Mouse (Mus musculus): ENCODE data around the gene Rpl23a. TPM values are rescaled to one million over a fixed set of nuclear protein-coding genes. Genes with fewer than 3 reads are reported as not detected.
"Not testable (repeated sequence)": the region's sequence is repeated elsewhere in the genome, so short reads cannot be mapped to it uniquely, and the experiment has no call there.

Rpl23a gene
- polyA plus RNA-seq, 1 experiment from 2014 or later = 934 TPM

- H3K4me2 ChIP-seq (replicated peaks) = no peak overlapping the region
- peaks cover 26% of the 10 kb centered on the region; the same call in 1 of the 2 replicates for H3K4me1 ChIP-seq (replicated peaks)
- 0 out of 2 replicates have a peak, but pooled peaks cover 3% of the 10 kb centered on the region for H3K9me3 ChIP-seq
- H3K9ac ChIP-seq (replicated peaks) = no peak overlapping the region
- peak overlapping the region; percentile 73 for H3K27ac ChIP-seq
- peaks cover 87% of the 10 kb centered on the region for H3K36me3 ChIP-seq
- no peaks in the 10 kb centered on the region for H3K27me3 ChIP-seq
- no peak; the same call in 1 of the 2 replicates for ATAC-seq
- H3K4me3 ChIP-seq (replicated peaks) = no peak overlapping the region
- 83% methylated on average over 13 of the region's 13 CpGs for WGBS
These were observed 29.6 kb downstream of the Rpl23a start for GRCm38 (mm10) chr11:78153778-78154177.

- Histone ChIP-seq H3K36me3 (peaks cover 85% of the 10 kb centered on the region), H3K4me1 (replicated peaks) (peaks cover 22% of the 10 kb centered on the region; the same call in 1 of the 2 replicates), H3K27ac (peak overlapping the region; percentile 73), H3K9ac (replicated peaks) (0 out of 2 replicates have a peak overlapping the region, but pooled peaks have one; percentile 23), H3K9me3 (0 out of 2 replicates have a peak, but pooled peaks cover 3% of the 10 kb centered on the region), H3K4me2 (replicated peaks) (no peak overlapping the region), H3K4me3 (replicated peaks) (no peak overlapping the region), H3K27me3 (no peaks in the 10 kb centered on the region)
- ATAC-seq = peak; percentile 72
- WGBS = 63% methylated on average over 9 of the region's 9 CpGs
These were observed 30.8 kb downstream of the Rpl23a start for GRCm38 (mm10) chr11:78152299-78153231.

GRCm38 (mm10) chr11:78151161-78151560 lies 32.2 kb downstream of the Rpl23a start:
- Histone ChIP-seq H3K9me3 (0 out of 2 replicates have a peak, but pooled peaks cover 3% of the 10 kb centered on the region), H3K27me3 (no peaks in the 10 kb centered on the region), H3K27ac (no peak overlapping the region), H3K36me3 (peaks cover 88% of the 10 kb centered on the region), H3K4me2 (replicated peaks) (no peak overlapping the region), H3K9ac (replicated peaks) (no peak overlapping the region), H3K4me1 (replicated peaks) (peaks cover 20% of the 10 kb centered on the region; the same call in 1 of the 2 replicates), H3K4me3 (replicated peaks) (no peak overlapping the region)
- ATAC-seq = no peak
- 42% methylated on average over 1 of the region's 1 CpGs for WGBS

DNA sequence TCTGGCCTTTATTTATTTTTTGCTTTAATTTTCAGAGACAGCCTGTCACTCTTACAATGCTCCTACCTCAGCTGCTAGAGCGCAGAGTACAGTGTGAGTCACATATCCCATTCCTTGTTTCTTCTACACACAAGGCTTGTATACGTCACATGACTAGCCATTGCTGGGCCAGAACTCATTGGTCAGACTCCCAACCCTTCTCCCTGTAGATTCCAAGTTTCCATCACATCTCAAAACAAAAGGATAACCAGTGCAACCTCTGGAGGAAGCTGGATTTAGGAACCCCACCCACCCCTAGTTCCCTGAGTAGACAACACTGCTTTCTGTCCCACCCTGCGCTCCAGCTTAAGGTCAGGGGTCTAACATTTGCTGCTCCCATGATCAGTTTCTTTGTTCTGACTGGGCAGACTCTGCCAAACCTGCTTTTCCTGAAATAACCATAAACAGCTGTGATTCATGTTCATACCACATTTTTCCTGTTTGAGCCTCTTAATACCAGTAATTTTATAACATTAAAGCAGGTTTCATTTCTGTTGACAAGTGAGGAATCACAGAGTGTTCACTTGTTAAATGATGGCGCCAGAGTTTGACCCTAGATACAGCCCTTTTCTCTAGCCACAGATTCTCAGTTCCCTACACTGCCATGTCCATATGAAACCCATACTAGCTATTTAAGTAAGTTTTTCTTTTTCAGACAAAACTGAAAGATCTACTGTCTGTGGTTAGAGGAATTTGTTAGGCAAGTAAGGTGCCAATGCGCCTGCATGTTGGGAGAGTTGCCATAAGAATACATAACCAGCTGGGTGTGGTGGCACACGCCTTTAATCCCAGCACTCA lies 36.5 kb downstream of the Rpl23a start:
- 96% methylated on average over 6 of the region's 6 CpGs for WGBS
- no peak for ATAC-seq
- H3K9me3 ChIP-seq = 0 out of 2 replicates have a peak, but pooled peaks cover 3% of the 10 kb centered on the region
- no peaks in the 10 kb centered on the region for H3K4me1 ChIP-seq (replicated peaks)
- no peak overlapping the region for H3K9ac ChIP-seq (replicated peaks)
- H3K36me3 ChIP-seq = peaks cover 83% of the 10 kb centered on the region
- H3K27ac ChIP-seq = no peak overlapping the region
- H3K4me3 ChIP-seq (replicated peaks) = no peak overlapping the region
- no peak overlapping the region for H3K4me2 ChIP-seq (replicated peaks)
- no peaks in the 10 kb centered on the region for H3K27me3 ChIP-seq

GRCm38 (mm10) chr11:78146168-78146567 lies 37.2 kb downstream of the Rpl23a start:
- Histone ChIP-seq H3K4me3 (replicated peaks) (no peak overlapping the region), H3K27me3 (no peaks in the 10 kb centered on the region), H3K9me3 (0 out of 2 replicates have a peak, but pooled peaks cover 3% of the 10 kb centered on the region), H3K4me2 (replicated peaks) (no peak overlapping the region), H3K36me3 (peaks cover 80% of the 10 kb centered on the region), H3K9ac (replicated peaks) (no peak overlapping the region), H3K4me1 (replicated peaks) (no peaks in the 10 kb centered on the region), H3K27ac (no peak overlapping the region)
- no peak for ATAC-seq
- 90% methylated on average over 5 of the region's 5 CpGs for whole genome bisulfite sequencing

- Histone ChIP-seq H3K9me3 (no peaks in the 10 kb centered on the region), H3K36me3 (peaks cover 55% of the 10 kb centered on the region), H3K27me3 (no peaks in the 10 kb centered on the region), H3K27ac (peak overlapping the region; percentile 30; the same call in 1 of the 2 replicates), H3K4me1 (replicated peaks) (no peaks in the 10 kb centered on the region), H3K9ac (replicated peaks) (no peak overlapping the region), H3K4me3 (replicated peaks) (no peak overlapping the region), H3K4me2 (replicated peaks) (no peak overlapping the region)
- ATAC-seq = no peak
- WGBS = 80% methylated on average over 2 of the region's 2 CpGs
These were observed 39.9 kb downstream of the Rpl23a start for GRCm38 (mm10) chr11:78143520-78143919.

DNA sequence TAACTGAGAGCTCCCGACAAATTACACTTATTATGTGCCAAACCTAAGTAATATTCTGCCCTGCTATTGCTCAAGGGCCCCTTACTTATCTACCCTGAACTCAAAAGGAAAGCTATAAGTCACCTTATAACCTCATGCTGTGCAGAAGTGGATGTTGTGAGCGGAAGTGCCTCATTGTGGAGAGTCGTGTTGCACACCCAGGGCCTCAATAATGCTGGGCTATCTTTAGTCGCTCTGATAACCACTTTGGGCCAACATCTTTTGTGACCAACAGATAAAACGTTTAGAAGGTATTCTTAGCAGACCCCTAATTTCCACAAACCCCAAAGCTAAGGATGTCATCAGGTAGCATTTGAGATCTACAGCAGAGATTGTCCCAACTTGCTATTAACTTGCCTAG lies 42.7 kb downstream of the Rpl23a start:
- H3K9me3 ChIP-seq = no peaks in the 10 kb centered on the region
- H3K27me3 ChIP-seq = no peaks in the 10 kb centered on the region
- no peak overlapping the region for H3K9ac ChIP-seq (replicated peaks)
- ATAC-seq = no peak
- peaks cover 28% of the 10 kb centered on the region for H3K36me3 ChIP-seq
- WGBS = 90% methylated on average over 5 of the region's 5 CpGs
- no peak overlapping the region for H3K4me3 ChIP-seq (replicated peaks)
- H3K27ac ChIP-seq = no peak overlapping the region
- no peak overlapping the region for H3K4me2 ChIP-seq (replicated peaks)
- H3K4me1 ChIP-seq (replicated peaks) = no peaks in the 10 kb centered on the region

DNA sequence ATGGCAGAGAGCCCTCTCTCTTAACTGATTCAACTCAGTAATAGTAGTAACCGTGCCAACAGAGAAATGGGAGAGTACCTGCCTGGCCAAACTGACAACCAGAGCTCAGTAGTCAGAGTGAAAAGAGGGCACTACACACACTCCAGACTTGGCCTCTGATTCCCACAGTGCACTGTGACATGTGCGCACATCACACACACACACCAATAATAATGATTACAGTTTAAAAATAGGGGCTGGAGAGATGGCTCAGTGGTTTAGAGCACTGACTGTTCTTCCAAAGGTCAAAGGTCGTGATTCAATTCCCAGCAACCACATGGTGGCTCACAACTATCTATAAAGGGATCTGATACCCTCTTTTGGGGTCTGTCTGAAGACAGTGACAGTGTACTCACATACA lies 45.4 kb downstream of the Rpl23a start:
- WGBS = 89% methylated on average over 3 of the region's 3 CpGs
- Histone ChIP-seq H3K27me3 (no peaks in the 10 kb centered on the region), H3K9ac (replicated peaks) (no peak overlapping the region), H3K4me2 (replicated peaks) (no peak overlapping the region), H3K27ac (no peak overlapping the region), H3K4me3 (replicated peaks) (no peak overlapping the region), H3K36me3 (peaks cover 2% of the 10 kb centered on the region; the same call in 1 of the 2 replicates), H3K9me3 (no peaks in the 10 kb centered on the region), H3K4me1 (replicated peaks) (no peaks in the 10 kb centered on the region)
- no peak for ATAC-seq

DNA sequence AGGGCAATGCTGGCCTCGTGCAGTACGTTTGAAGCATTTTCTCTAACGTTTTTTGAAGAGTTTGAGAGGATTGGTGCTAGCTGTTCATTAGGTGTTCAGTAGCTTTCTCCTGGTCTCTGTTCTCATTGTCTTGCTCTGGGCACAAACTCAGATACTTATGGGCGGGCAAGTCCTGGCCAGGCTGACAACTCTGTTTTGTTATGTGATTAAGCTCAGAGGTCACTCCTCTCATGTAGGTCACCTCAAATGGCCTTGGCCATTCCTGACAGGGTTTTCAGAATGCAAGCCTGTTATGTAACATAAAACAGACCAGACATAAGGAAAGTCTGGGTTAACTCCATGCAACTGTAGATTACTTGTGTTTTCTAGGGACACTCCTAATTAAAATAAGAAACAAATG lies 45.8 kb downstream of the Rpl23a start:
- Histone ChIP-seq H3K36me3 (no peaks in the 10 kb centered on the region), H3K27me3 (no peaks in the 10 kb centered on the region), H3K9ac (replicated peaks) (no peak overlapping the region), H3K27ac (no peak overlapping the region), H3K9me3 (no peaks in the 10 kb centered on the region), H3K4me2 (replicated peaks) (no peak overlapping the region), H3K4me1 (replicated peaks) (no peaks in the 10 kb centered on the region), H3K4me3 (replicated peaks) (no peak overlapping the region)
- WGBS = 78% methylated on average over 4 of the region's 4 CpGs
- no peak for ATAC-seq

- Histone ChIP-seq H3K9me3 (no peaks in the 10 kb centered on the region), H3K4me1 (replicated peaks) (no peaks in the 10 kb centered on the region), H3K9ac (replicated peaks) (no peak overlapping the region), H3K4me2 (replicated peaks) (no peak overlapping the region), H3K27me3 (no peaks in the 10 kb centered on the region), H3K4me3 (replicated peaks) (no peak overlapping the region), H3K27ac (no peak overlapping the region), H3K36me3 (peaks cover 5% of the 10 kb centered on the region; the same call in 1 of the 2 replicates)
- ATAC-seq = no peak
- 97% methylated on average over 1 of the region's 1 CpGs for WGBS
These were observed 47.3 kb downstream of the Rpl23a start for GRCm38 (mm10) chr11:78136132-78136531.

GRCm38 (mm10) chr11:78135314-78135713 lies 48.1 kb downstream of the Rpl23a start:
- not testable (repeated sequence) for H3K36me3 ChIP-seq; H3K27me3 ChIP-seq; H3K9me3 ChIP-seq; H3K4me3 ChIP-seq (replicated peaks); H3K9ac ChIP-seq (replicated peaks); H3K27ac ChIP-seq; H3K4me2 ChIP-seq (replicated peaks); ATAC-seq; H3K4me1 ChIP-seq (replicated peaks)
- WGBS = 93% methylated on average over 7 of the region's 7 CpGs

- Histone ChIP-seq H3K36me3 (peaks cover 5% of the 10 kb centered on the region; the same call in 1 of the 2 replicates), H3K4me1 (replicated peaks) (no peaks in the 10 kb centered on the region), H3K4me3 (replicated peaks) (no peak overlapping the region), H3K27me3 (no peaks in the 10 kb centered on the region), H3K9ac (replicated peaks) (no peak overlapping the region), H3K9me3 (no peaks in the 10 kb centered on the region), H3K4me2 (replicated peaks) (no peak overlapping the region), H3K27ac (no peak overlapping the region)
- WGBS = 85% methylated on average over 3 of the region's 3 CpGs
- ATAC-seq = no peak
These were observed 49.0 kb downstream of the Rpl23a start for GRCm38 (mm10) chr11:78134344-78134743.

All from midbrain, embryonic 13.5 days (tissue).